Mouse (Mus musculus) cerebellum, adult 18-20 months (tissue): ENCODE data around the gene 1700001K19Rik.
A peak's percentile ranks its signal among the peaks of the same experiment; 100 is the strongest.
"Not testable (repeated sequence)": the region's sequence is repeated elsewhere in the genome, so short reads cannot be mapped to it uniquely, and the experiment has no call there.

Experiments used
- DNase-seq, 2 experiments: peaks; one replicate each; pipeline ENCODE4 v3.0.0; 2021

1700001K19Rik gene

DNA sequence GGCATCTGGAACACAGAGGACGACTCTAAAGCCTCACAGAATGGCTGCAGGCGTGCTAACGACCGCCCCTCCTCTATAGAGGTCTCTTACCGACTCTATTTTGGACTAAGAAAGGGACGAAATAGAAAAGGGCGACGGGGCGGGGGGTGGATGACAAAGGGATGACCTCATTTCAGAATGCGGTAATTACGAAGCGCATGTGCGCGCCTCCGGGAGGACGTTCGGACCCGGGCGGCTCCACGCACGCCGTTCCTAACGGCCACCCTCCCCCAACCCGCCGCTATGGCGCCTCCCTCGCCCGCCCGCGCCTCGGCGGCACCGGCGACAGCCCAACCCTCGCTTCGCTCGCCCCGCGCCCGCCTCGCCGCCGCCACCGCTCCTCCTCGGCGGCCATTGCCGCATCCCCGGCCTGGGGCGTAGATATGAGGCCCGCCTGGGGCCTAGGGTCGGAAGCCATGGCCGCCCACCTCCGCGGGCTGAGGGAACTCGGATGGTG is 13.3 kb upstream of the 1700001K19Rik start:
- peak; percentile 74 to 80 for DNase-seq

- DNase-seq = not testable (repeated sequence)
Measured at GRCm38 (mm10) chr12:110693378-110693777, 11.0 kb upstream of the 1700001K19Rik start.

GRCm38 (mm10) chr12:110689919-110690643 is 7.7 kb upstream of the 1700001K19Rik start:
- DNase-seq = no peak

GRCm38 (mm10) chr12:110688921-110689320 is 6.5 kb upstream of the 1700001K19Rik start:
- DNase-seq = not testable (repeated sequence)

GRCm38 (mm10) chr12:110687894-110688734 is 5.7 kb upstream of the 1700001K19Rik start:
- DNase-seq = no peak

GRCm38 (mm10) chr12:110683580-110683979 is 1.2 kb upstream of the 1700001K19Rik start:
- no peak for DNase-seq

DNA sequence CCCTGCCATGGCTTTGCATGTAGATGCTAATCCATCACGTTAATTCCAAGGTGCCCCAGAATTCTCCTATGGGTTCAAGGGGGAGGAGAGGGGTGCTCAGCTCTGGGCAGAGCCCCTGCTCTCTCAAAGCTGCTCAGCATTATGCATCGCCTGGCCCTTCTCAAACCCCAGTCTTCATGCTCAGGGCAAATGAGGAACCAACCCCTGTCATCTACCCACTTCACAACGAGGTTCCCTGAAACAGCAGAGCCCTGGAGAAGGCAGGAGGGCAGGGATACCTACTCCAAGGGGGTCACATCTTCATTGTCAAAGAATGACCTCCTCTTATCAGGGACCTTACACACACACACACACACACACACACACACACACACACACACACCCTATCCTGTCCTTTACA is 541 bp downstream of the 1700001K19Rik start:
- DNase-seq = no peak

DNA sequence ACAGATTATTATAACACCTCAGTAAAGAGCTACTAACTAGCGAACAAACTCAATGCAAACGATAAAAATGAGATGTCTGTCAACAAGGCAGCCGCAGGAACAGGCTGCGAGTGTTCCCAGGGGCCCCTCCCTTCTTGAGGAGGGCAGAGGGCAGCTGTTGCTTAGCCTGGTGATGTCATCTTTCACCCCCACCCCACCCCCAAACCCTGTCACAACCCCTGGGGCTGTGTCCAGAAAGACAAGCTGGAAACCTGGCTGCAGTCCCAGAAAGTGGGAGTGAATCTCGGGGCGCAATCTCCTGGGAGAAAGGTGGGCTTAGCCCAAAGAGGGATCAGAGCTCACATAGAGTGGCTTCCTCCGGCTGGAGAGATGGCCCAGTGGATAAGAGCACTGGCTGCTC is 1.2 kb downstream of the 1700001K19Rik start:
- no peak for DNase-seq

DNA sequence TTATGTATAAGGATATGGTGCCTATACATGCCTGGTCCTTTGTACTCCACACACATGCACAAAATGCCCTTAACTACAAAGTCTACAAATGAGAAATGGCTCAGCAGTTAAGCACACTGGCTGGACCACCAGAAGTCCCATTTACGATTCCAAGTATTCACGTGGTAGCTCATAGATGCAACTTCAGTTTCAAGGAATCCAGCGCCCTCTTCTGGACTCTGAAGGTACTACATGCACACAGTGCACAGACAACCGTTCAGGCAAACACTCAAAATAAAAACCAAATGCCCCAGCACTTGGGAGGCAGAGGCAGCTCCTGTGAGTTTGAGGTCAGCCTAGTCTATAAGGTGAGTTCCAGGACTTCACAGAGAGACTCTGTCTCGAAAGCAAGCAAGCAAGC is 8.2 kb downstream of the 1700001K19Rik start:
- no peak for DNase-seq

GRCm38 (mm10) chr12:110667466-110668077 is 14.8 kb downstream of the 1700001K19Rik start:
- no peak for DNase-seq

DNA sequence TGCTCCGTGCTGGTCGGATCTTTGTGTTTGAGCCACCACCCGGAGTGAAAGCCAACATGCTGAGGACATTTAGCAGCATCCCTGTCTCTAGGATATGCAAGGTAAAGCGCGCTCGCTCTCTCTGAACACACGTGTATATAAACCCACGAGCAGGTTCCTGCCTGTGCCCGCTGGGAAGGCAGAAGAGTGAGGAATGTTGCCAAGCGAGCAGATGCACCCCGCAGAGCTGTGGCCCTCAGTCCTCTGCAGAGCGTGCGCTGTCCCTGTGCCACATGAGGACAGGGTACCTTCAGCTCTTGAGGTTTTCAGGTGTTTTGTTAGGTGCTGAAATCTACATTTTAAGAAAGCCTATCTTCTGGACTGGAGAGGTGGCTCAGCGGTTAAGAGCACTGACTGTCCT is 20.7 kb downstream of the 1700001K19Rik start:
- DNase-seq = peak; percentile 31 to 44

- DNase-seq = no peak
Measured at GRCm38 (mm10) chr12:110651464-110651863, 31.0 kb downstream of the 1700001K19Rik start.

- no peak for DNase-seq
Measured at GRCm38 (mm10) chr12:110650241-110650641, 32.2 kb downstream of the 1700001K19Rik start.

GRCm38 (mm10) chr12:110637507-110638114 is 44.8 kb downstream of the 1700001K19Rik start:
- no peak for DNase-seq

DNA sequence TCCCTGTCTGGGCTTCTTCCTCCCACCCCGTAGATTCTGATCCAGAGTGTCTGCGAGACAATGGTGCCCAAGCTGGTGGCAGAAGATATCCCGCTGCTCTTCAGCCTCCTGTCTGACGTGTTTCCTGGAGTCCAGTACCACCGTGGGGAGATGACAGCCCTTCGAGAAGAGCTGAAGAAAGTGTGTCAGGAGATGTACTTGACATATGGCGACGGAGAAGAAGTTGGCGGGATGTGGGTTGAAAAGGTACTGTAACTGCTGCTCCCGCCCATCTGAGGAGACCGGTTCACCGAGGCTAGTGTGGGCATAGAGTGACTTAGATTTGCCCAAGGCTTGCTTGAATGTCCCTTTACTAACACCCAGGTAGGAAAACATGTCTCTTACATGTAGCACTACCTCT is 46.1 kb downstream of the 1700001K19Rik start:
- DNase-seq = no peak

DNA sequence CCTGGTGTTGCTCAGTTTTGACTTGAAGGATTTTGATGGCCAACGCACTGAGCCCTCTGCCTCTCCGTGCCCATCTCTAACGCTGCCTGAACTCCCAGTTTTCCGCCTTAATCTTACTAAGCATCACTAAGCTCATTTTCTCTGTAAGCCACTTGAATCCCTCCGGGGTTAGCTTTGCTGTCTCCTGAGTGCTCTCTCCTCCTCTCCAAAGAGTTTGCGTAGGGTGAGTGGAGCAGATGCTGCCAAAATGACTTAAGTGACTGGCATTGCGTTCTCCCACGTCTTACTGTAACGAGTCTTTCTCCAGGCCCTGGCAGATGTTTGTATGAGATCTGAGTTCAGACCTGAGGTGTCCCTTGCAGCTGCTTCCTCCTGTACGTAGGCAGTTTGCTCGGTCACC is 52.4 kb downstream of the 1700001K19Rik start:
- no peak for DNase-seq
